Mouse (Mus musculus): ENCODE measurements around the gene Srl.

GRCm38 (mm10) chr16:4480616-4481265 is 60.9 kb downstream of the Srl start:
- TF ChIP-seq GATA1 (IDR thresholded peaks at IDR 0.05; ENCODE audit: borderline replicate concordance, low read length), result no peak
- TF ChIP-seq FLI1 (IDR thresholded peaks at IDR 0.05; ENCODE audit: low read length), result no peak

Measured in megakaryocyte, embryonic 14.5 days (primary cell).